Mouse (Mus musculus): ENCODE measurements around the gene Gm44502.

DNA sequence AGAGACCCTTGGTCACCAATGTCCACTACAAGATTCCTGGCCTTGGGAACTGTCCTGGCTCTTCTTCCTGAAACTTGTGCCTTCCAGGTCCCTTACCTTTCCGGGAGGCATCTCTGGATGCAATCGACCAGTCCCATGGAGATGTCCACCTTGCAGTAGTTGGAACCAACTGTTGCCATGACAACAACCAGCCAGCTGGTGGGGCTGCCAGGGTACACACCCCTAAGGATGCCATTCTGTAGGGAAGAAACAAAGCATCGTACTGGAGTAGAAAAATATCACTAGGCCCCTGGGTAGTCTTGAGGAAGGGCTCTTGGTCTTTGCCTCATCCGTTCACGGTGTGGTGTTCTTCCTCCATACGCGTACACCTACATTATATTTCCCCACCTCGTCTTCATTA lies 4.9 kb downstream of the Gm44502 start:
- TF ChIP-seq POLR2A (IDR thresholded peaks at IDR 0.05; ENCODE audit: borderline replicate concordance, low read depth, low read length) (no peak), CTCF (IDR thresholded peaks at IDR 0.05; ENCODE audit: low read depth, low read length) (no peak)
